Mouse (Mus musculus) common myeloid progenitor, adult 5-6 weeks (primary cell): ENCODE measurements around the gene Hck. TPM values are rescaled to one million over a fixed set of nuclear protein-coding genes. Genes with fewer than 3 reads are reported as not detected.
A peak's percentile ranks its signal among the peaks of the same experiment; 100 is the strongest.

Experiments
- ATAC-seq: replicated peaks from 2 replicates; pipeline ENCODE4 v1.8.0; 2016; ENCODE audit warnings: low read depth, mild to moderate bottlenecking, moderate TSS enrichment, inconsistent platforms; ENCODE audit not compliant: poor library complexity, severe bottlenecking
- total RNA-seq: library from RNA; stranded (forward); fragments of 200-1000, 187-1606 nt; gene quantifications from 2 replicates; pipeline ENCODE4 v1.2.3, GENCODE M21; 2017

Hck gene
- 2.2 and 5.9 TPM in 2 replicates for total RNA-seq

- peak; percentile 87 for ATAC-seq
Observed at GRCm38 (mm10) chr2:153108313-153109264, at the start of gene Hck. Hck (plus strand) TSS chr2:153108468.

GRCm38 (mm10) chr2:153060216-153060615 is 48.1 kb upstream of the Hck start:
- no peak for ATAC-seq

- ATAC-seq = no peak
Observed at GRCm38 (mm10) chr2:153063394-153063793, 44.9 kb upstream of the Hck start.

- ATAC-seq = no peak
Observed at GRCm38 (mm10) chr2:153064190-153064970, 43.9 kb upstream of the Hck start.

GRCm38 (mm10) chr2:153065747-153066508 is 42.3 kb upstream of the Hck start, which contains the start of gene Ccm2l:
Ccm2l (plus strand) TSS chr2:153065955.
- peak; percentile 27; the same call in 1 of the 2 replicates for ATAC-seq

- no peak for ATAC-seq
Observed at GRCm38 (mm10) chr2:153066991-153067390, 41.3 kb upstream of the Hck start.

- ATAC-seq = no peak
Observed at GRCm38 (mm10) chr2:153070762-153071490, 37.3 kb upstream of the Hck start.

GRCm38 (mm10) chr2:153071491-153072184 is 36.6 kb upstream of the Hck start:
- no peak for ATAC-seq

- ATAC-seq = no peak
Observed at GRCm38 (mm10) chr2:153074651-153075050, 33.6 kb upstream of the Hck start.

- peak; percentile 63 for ATAC-seq
Observed at GRCm38 (mm10) chr2:153075961-153076360, 32.3 kb upstream of the Hck start.

GRCm38 (mm10) chr2:153080841-153081523 is 27.3 kb upstream of the Hck start:
- ATAC-seq = peak; percentile 69

GRCm38 (mm10) chr2:153081866-153082265 is 26.4 kb upstream of the Hck start:
- no peak for ATAC-seq

GRCm38 (mm10) chr2:153083275-153083674 is 25.0 kb upstream of the Hck start:
- no peak for ATAC-seq

- ATAC-seq = peak; percentile 16
Observed at GRCm38 (mm10) chr2:153083824-153084223, 24.4 kb upstream of the Hck start.

- ATAC-seq = peak; percentile 88
Observed at GRCm38 (mm10) chr2:153084261-153084976, 23.8 kb upstream of the Hck start.

- ATAC-seq = no peak
Observed at GRCm38 (mm10) chr2:153085556-153085955, 22.7 kb upstream of the Hck start.

GRCm38 (mm10) chr2:153086166-153086565 is 22.1 kb upstream of the Hck start:
- no peak for ATAC-seq

GRCm38 (mm10) chr2:153087091-153087490 is 21.2 kb upstream of the Hck start:
- no peak for ATAC-seq
